Mouse (Mus musculus) CD8-positive naive resting alpha-beta T cell, adult 2 months (primary cell): ENCODE results near the gene Nckap5l.
"Not testable (repeated sequence)": the region's sequence is repeated elsewhere in the genome, so short reads cannot be mapped to it uniquely, and the experiment has no call there.

Source experiments
- DNase-seq, 2 experiments: peaks; one replicate each; pipeline ENCODE4 v3.0.0; 2022; ENCODE audit warnings: low read depth in 2 of 2, low spot score in 2 of 2

Nckap5l gene

GRCm38 (mm10) chr15:99397622-99398021 lies 59.9 kb downstream of the Nckap5l start:
- no peak for DNase-seq

GRCm38 (mm10) chr15:99396875-99397274 lies 60.7 kb downstream of the Nckap5l start:
- no peak for DNase-seq

GRCm38 (mm10) chr15:99396462-99396861 lies 61.1 kb downstream of the Nckap5l start:
- DNase-seq = no peak

GRCm38 (mm10) chr15:99393386-99394252 lies 63.9 kb downstream of the Nckap5l start:
- DNase-seq = no peak

- DNase-seq = peak; percentile 98 to 99
These were observed 64.8 kb downstream of the Nckap5l start, which contains the start of gene Tmbim6 for GRCm38 (mm10) chr15:99392486-99393385. Tmbim6 (plus strand) TSS chr15:99392882.

GRCm38 (mm10) chr15:99391975-99392374 lies 65.6 kb downstream of the Nckap5l start:
- no peak for DNase-seq

GRCm38 (mm10) chr15:99390472-99391401 lies 66.8 kb downstream of the Nckap5l start:
- DNase-seq = no peak

- DNase-seq = no peak
These were observed 69.6 kb downstream of the Nckap5l start for GRCm38 (mm10) chr15:99387976-99388375.

- DNase-seq = no peak
These were observed 70.8 kb downstream of the Nckap5l start for GRCm38 (mm10) chr15:99386796-99387195.

GRCm38 (mm10) chr15:99386110-99386509 lies 71.4 kb downstream of the Nckap5l start:
- not testable (repeated sequence) for DNase-seq

GRCm38 (mm10) chr15:99384071-99384470 lies 73.5 kb downstream of the Nckap5l start:
- DNase-seq = no peak

GRCm38 (mm10) chr15:99382893-99383292 lies 74.7 kb downstream of the Nckap5l start:
- DNase-seq = no peak

- no peak for DNase-seq
These were observed 81.3 kb downstream of the Nckap5l start for GRCm38 (mm10) chr15:99376240-99376639.

- no peak for DNase-seq
These were observed 82.0 kb downstream of the Nckap5l start for GRCm38 (mm10) chr15:99375581-99375980.

- no peak for DNase-seq
These were observed 82.5 kb downstream of the Nckap5l start for GRCm38 (mm10) chr15:99375036-99375435.

GRCm38 (mm10) chr15:99372761-99373160 lies 84.8 kb downstream of the Nckap5l start:
- DNase-seq = no peak
